Mouse (Mus musculus) CH12.LX (cell line): ENCODE data around the gene Rae1. TPM values are rescaled to one million over a fixed set of nuclear protein-coding genes. Genes with fewer than 3 reads are reported as not detected.

Experiments
- DNase-seq: peaks from one replicate; pipeline ENCODE4 v3.0.0-alpha.2; 2013; ENCODE audit errors: extremely low read depth
- H3K27ac ChIP-seq: 2 replicates; pipeline ENCODE4 v1.5.1; 2012; ENCODE audit warnings: low read depth, mild to moderate bottlenecking, control low read depth, moderate library complexity; ENCODE audit not compliant: insufficient read depth
- H3K27me3 ChIP-seq: replicated peaks from 2 replicates; pipeline ENCODE3; 2012; ENCODE audit warnings: inconsistent platforms
- H3K36me3 ChIP-seq, 2 experiments: replicated peaks in 1 of 2; 2 replicates each; pipeline versions ENCODE3 to v1.6.1; 2012; ENCODE audit warnings: inconsistent platforms in 1 of 2, low read length in 1 of 2, mild to moderate bottlenecking in 1 of 2, mixed read lengths in 1 of 2, moderate library complexity in 1 of 2; ENCODE audit not compliant: control insufficient read depth in 1 of 2, insufficient read depth in 1 of 2
- H3K4me1 ChIP-seq, 2 experiments: 2 replicates each; pipeline ENCODE4 v1.6.1; 2012; ENCODE audit warnings: inconsistent platforms in 1 of 2, moderate library complexity in 1 of 2; ENCODE audit not compliant: insufficient read depth in 2 of 2, control insufficient read depth in 1 of 2
- H3K4me2 ChIP-seq: 2 replicates; pipeline ENCODE4 v1.6.1; 2012; ENCODE audit warnings: low read depth, mild to moderate bottlenecking, control low read depth; ENCODE audit not compliant: poor library complexity, insufficient read depth, severe bottlenecking
- H3K4me3 ChIP-seq, 3 experiments: fragments of 150-350 bp in 1 of 3; sonication (generic) in 1 of 3; replicated peaks in 1 of 3; 2 replicates each; pipeline versions ENCODE3 to v1.5.1; 2011 to 2012; ENCODE audit warnings: low read depth in 2 of 3, low read length in 2 of 3, mild to moderate bottlenecking in 2 of 3, moderate library complexity in 2 of 3, control low read depth in 1 of 3, improper control_type of control experiment in 1 of 3, inconsistent platforms in 1 of 3, mixed read lengths in 1 of 3; ENCODE audit not compliant: poor library complexity in 1 of 3
- H3K79me2 ChIP-seq: replicated peaks from 2 replicates; pipeline ENCODE4 v1.6.1; 2012; ENCODE audit warnings: mild to moderate bottlenecking, moderate library complexity; ENCODE audit not compliant: control insufficient read depth, poor library complexity, insufficient read depth, severe bottlenecking; ENCODE audit errors: extremely low read depth
- H3K9ac ChIP-seq: 2 replicates; pipeline ENCODE4 v1.6.1; 2012; ENCODE audit warnings: low read depth, mild to moderate bottlenecking, control low read depth, moderate library complexity; ENCODE audit not compliant: insufficient read depth
- H3K9me3 ChIP-seq: replicated peaks from 2 replicates; pipeline ENCODE3; 2012; ENCODE audit warnings: low read length, inconsistent platforms, mixed read lengths
- BHLHE40 ChIP-seq: IDR thresholded peaks from 2 replicates; pipeline ENCODE4 v1.6.1; 2011; ENCODE audit warnings: mild to moderate bottlenecking, low read depth, low read length, improper control_type of control experiment
- CHD2 ChIP-seq: IDR thresholded peaks from 2 replicates; pipeline ENCODE4 v1.6.1; 2011; ENCODE audit warnings: low read length, improper control_type of control experiment
- CTCF ChIP-seq, 2 experiments: IDR thresholded peaks in 1 of 2; conservative IDR thresholded peaks in 1 of 2; 2 replicates each; pipeline ENCODE4 v1.5.1; 2011 to 2012; ENCODE audit warnings: low read depth in 2 of 2, low read length in 2 of 2, improper control_type of control experiment in 1 of 2, inconsistent platforms in 1 of 2, mild to moderate bottlenecking in 1 of 2, moderate library complexity in 1 of 2
- E2F4 ChIP-seq: IDR thresholded peaks from 2 replicates; pipeline ENCODE4 v1.6.1; 2011; ENCODE audit warnings: low read depth, low read length, improper control_type of control experiment; ENCODE audit not compliant: insufficient replicate concordance
- ELF1 ChIP-seq: IDR thresholded peaks from 2 replicates; pipeline ENCODE4 v1.6.1; 2014; ENCODE audit warnings: low read depth, mild to moderate bottlenecking, inconsistent platforms, low read length, improper control_type of control experiment
- GABPA ChIP-seq: IDR thresholded peaks from 2 replicates; pipeline ENCODE4 v1.6.1; 2012; ENCODE audit warnings: low read depth, low read length, improper control_type of control experiment, inconsistent platforms; ENCODE audit not compliant: insufficient replicate concordance
- HCFC1 ChIP-seq: IDR thresholded peaks from 2 replicates; pipeline ENCODE4 v1.6.1; 2012; ENCODE audit warnings: low read depth, mild to moderate bottlenecking, inconsistent platforms, low read length, improper control_type of control experiment
- JUN ChIP-seq: IDR thresholded peaks from 2 replicates; pipeline ENCODE4 v1.6.1; 2011; ENCODE audit warnings: low read depth, mild to moderate bottlenecking, low read length, improper control_type of control experiment, moderate library complexity; ENCODE audit not compliant: insufficient read depth
- JUND ChIP-seq: conservative IDR thresholded peaks from 2 replicates; pipeline ENCODE4 v1.6.1; 2011; ENCODE audit warnings: low read depth, low read length, improper control_type of control experiment
- KAT2A ChIP-seq: IDR thresholded peaks from 2 replicates; pipeline ENCODE4 v1.6.1; 2012; ENCODE audit warnings: low read length, improper control_type of control experiment, inconsistent platforms; ENCODE audit not compliant: insufficient replicate concordance
- MAFK ChIP-seq: IDR thresholded peaks from 2 replicates; pipeline ENCODE4 v1.6.1; 2011; ENCODE audit warnings: low read length, improper control_type of control experiment; ENCODE audit not compliant: insufficient replicate concordance
- MAX ChIP-seq: IDR thresholded peaks from 2 replicates; pipeline ENCODE4 v1.6.1; 2011; ENCODE audit warnings: low read length, improper control_type of control experiment
- MAZ ChIP-seq: IDR thresholded peaks from 2 replicates; pipeline ENCODE4 v1.6.1; 2012; ENCODE audit warnings: low read depth, mild to moderate bottlenecking, inconsistent platforms, low read length, improper control_type of control experiment, moderate library complexity
- MXI1 ChIP-seq: IDR thresholded peaks from 2 replicates; pipeline ENCODE4 v1.6.1; 2011; ENCODE audit warnings: mild to moderate bottlenecking, low read depth, low read length, improper control_type of control experiment
- MYC ChIP-seq: IDR thresholded peaks from 2 replicates; pipeline ENCODE4 v1.6.1; 2011; ENCODE audit warnings: low read depth, mild to moderate bottlenecking, improper control_type of control experiment, low read length
- NELFE ChIP-seq: IDR thresholded peaks from 2 replicates; pipeline ENCODE4 v1.6.1; 2011; ENCODE audit warnings: low read depth, low read length, improper control_type of control experiment
- NRF1 ChIP-seq: IDR thresholded peaks from 2 replicates; pipeline ENCODE4 v1.6.1; 2014; ENCODE audit warnings: low read depth, mild to moderate bottlenecking, inconsistent platforms, low read length, improper control_type of control experiment, moderate library complexity
- PAX5 ChIP-seq: IDR thresholded peaks from 2 replicates; pipeline ENCODE4 v1.6.1; 2012; ENCODE audit warnings: low read length, inconsistent platforms, mixed read lengths
- POLR2A ChIP-seq: IDR thresholded peaks from 2 replicates; pipeline ENCODE4 v1.6.1; 2011; ENCODE audit warnings: low read depth, mild to moderate bottlenecking, improper control_type of control experiment, low read length
- POLR2AphosphoS2 ChIP-seq: IDR thresholded peaks from 2 replicates; pipeline ENCODE4 v1.6.1; 2011; ENCODE audit warnings: low read depth, low read length, improper control_type of control experiment
- RCOR1 ChIP-seq: conservative IDR thresholded peaks from 2 replicates; pipeline ENCODE4 v1.6.1; 2012; ENCODE audit warnings: low read depth, mild to moderate bottlenecking, inconsistent platforms, low read length, improper control_type of control experiment
- TBP ChIP-seq: conservative IDR thresholded peaks from 2 replicates; pipeline ENCODE4 v1.6.1; 2011; ENCODE audit warnings: low read depth, low read length, improper control_type of control experiment
- TCF12 ChIP-seq: IDR thresholded peaks from 2 replicates; pipeline ENCODE4 v1.6.1; 2014; ENCODE audit warnings: low read depth, mild to moderate bottlenecking, inconsistent platforms, low read length, improper control_type of control experiment
- USF1 ChIP-seq: IDR thresholded peaks from 2 replicates; pipeline ENCODE4 v1.6.1; 2014; ENCODE audit warnings: low read depth, mild to moderate bottlenecking, inconsistent platforms, low read length, improper control_type of control experiment
- ZC3H11A ChIP-seq: IDR thresholded peaks from 2 replicates; pipeline ENCODE4 v1.6.1; 2012; ENCODE audit warnings: low read depth, mild to moderate bottlenecking, inconsistent platforms, low read length, improper control_type of control experiment
- ZKSCAN1 ChIP-seq: IDR thresholded peaks from 2 replicates; pipeline ENCODE4 v1.6.1; 2012; ENCODE audit warnings: low read depth, inconsistent platforms, low read length, improper control_type of control experiment, borderline replicate concordance
- ZMIZ1 ChIP-seq: IDR thresholded peaks from 2 replicates; pipeline ENCODE4 v1.6.1; 2012; ENCODE audit warnings: low read depth, mild to moderate bottlenecking, inconsistent platforms, low read length, improper control_type of control experiment
- ZNF384 ChIP-seq: IDR thresholded peaks from 2 replicates; pipeline ENCODE4 v1.6.1; 2012; ENCODE audit warnings: low read depth, low read length, improper control_type of control experiment, inconsistent platforms
- dilution Hi-C: fragments of 300-500 bp; cut with MboI; formaldehyde crosslinking; loops from 2 replicates; pipeline ENCODE4 v1.14.3; 2020; ENCODE audit warnings: low sequenced_read_pairs; ENCODE audit not compliant: extremely low pct_unique_long_range_greater_than_20kb, extremely low pct_ligation_motif_present
- in situ Hi-C: fragments of 300-500 bp; cut with MboI; formaldehyde crosslinking; loops from 3 replicates; pipeline ENCODE4 v1.14.3; 2019; ENCODE audit warnings: low sequenced_read_pairs, low pct_ligation_motif_present, low pct_unique_long_range_greater_than_20kb, mixed read lengths
- polyA plus RNA-seq: library from polyadenylated mRNA; unstranded; fragments of >175 nt; gene quantifications from 2 replicates; pipeline ENCODE4 v1.2.1, GENCODE M21; 2012; ENCODE audit warnings: low read depth; ENCODE audit not compliant: insufficient read length
- total RNA-seq, 2 experiments: library from RNA; depleted of rRNA; stranded (reverse); fragments of 300-350 nt in 1 of 2; fragments of >200 nt in 1 of 2; gene quantifications; 2 replicates each; pipeline ENCODE4 v1.2.3; 2012 to 2014

Rae1 gene
- total and polyA plus RNA-seq, 3 experiments, result 86.3 to 114 (median 95.0) TPM

DNA sequence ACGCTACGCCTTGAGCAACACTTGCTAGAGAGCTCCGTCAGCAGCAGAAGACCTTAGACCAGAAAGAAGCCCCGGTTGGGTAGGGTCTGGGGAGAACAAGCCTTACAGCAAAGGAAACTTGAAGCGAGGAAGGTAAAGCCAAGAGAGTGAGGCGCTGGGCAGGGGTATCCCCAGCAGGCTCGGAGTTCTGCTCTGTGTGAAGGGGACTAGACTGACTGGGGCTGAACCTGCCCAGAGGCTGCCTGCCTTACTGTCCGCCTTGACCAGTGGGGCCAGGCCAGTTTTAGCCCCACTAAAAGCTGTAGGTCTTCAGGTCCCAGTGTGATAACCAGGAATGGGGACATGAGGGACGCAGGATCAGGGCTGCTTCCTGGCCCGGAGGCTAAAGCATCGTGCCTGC, 20.5 kb downstream of the Rae1 start, which contains the start of gene Rbm38:
Gene Rbm38, plus strand, starts transcription at position 69 of the 400 bp plus-strand sequence.
- no peak for TF ChIP-seq NRF1
- TF ChIP-seq GABPA, result no peak
- TF ChIP-seq MXI1, result no peak
- TF ChIP-seq HCFC1, result no peak
- no peak for TF ChIP-seq NELFE
- no peak for TF ChIP-seq CHD2
- no peak for TF ChIP-seq KAT2A
- TF ChIP-seq POLR2A, result no peak
- TF ChIP-seq MAX, result no peak
- no peak for TF ChIP-seq ZNF384
- no peak for TF ChIP-seq ZKSCAN1
- no peak for TF ChIP-seq POLR2AphosphoS2
- no peak for TF ChIP-seq BHLHE40
- TF ChIP-seq ZC3H11A, result no peak
- TF ChIP-seq, all 38 proteins: peak for 0
- no peaks in the 10 kb centered on the region for H3K9me3 ChIP-seq
- peak within 1 kb of the TSS; percentile 45; the same call in 1 of the 2 replicates for H3K4me2 ChIP-seq
- H3K79me2 ChIP-seq, result peaks cover 19% of the 10 kb centered on the region
- in situ Hi-C loops, result loop anchor here (25.0 kb wide), 1 partner anchor 142 kb away; the partner anchor contains the start of gene Pck1
- H3K27ac ChIP-seq, result no peak within 1 kb of the TSS
- H3K9ac ChIP-seq, result no peak within 1 kb of the TSS
- no peak for DNase-seq
- peaks cover 6% of the 10 kb centered on the region for H3K27me3 ChIP-seq
- H3K4me3 ChIP-seq, result peak within 1 kb of the TSS in 2 of 3 experiments; percentile 24 to 34
- peaks cover 17 to 37% of the 10 kb centered on the region in 2 experiments for H3K36me3 ChIP-seq
- peaks cover 48 to 71% of the 10 kb centered on the region in 2 experiments for H3K4me1 ChIP-seq
- dilution Hi-C loops, result no loop called here

DNA sequence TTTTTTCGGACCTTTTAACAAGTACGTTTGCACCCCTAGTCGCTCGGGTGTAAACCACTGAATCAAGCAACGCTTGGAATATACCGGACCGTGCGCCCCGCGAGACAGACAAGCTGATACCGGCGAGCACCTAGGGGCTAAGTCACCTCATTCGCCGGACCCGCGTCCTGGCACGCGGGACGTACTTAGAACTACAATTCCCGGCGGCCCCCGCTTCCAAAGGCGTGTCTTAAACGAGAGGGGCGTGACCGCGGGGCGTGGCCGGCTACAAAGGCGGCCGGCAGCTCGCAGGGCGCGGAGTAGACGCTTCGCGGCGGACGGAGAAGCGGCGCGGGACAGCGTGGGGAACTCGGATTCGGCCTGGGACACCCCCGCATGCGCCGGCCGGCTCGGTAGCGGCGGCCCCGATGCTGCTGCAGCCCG, 21.7 kb downstream of the Rae1 start:
- H3K4me1 ChIP-seq, result peaks cover 60 to 83% of the 10 kb centered on the region in 2 experiments
- H3K9me3 ChIP-seq, result no peaks in the 10 kb centered on the region
- peak overlapping the region; percentile 55 for H3K27ac ChIP-seq
- peak overlapping the region; percentile 62 for H3K9ac ChIP-seq
- peak; percentile 89 for DNase-seq
- H3K27me3 ChIP-seq, result peaks cover 6% of the 10 kb centered on the region
- peaks cover 19% of the 10 kb centered on the region for H3K79me2 ChIP-seq
- peaks cover 11 to 37% of the 10 kb centered on the region in 2 experiments for H3K36me3 ChIP-seq
- dilution Hi-C loops, result no loop called here
- H3K4me2 ChIP-seq, result peak overlapping the region; percentile 70; the same call in 1 of the 2 replicates
- in situ Hi-C loops, result loop anchor here (25.0 kb wide), 1 partner anchor 141 kb away; the partner anchor contains the start of gene Pck1
- peak overlapping the region; percentile 72 to 87 (median 79) for H3K4me3 ChIP-seq
- TF ChIP-seq MAX, result peak; percentile 78
- TF ChIP-seq USF1, result no peak
- peak; percentile 73; the same call in 1 of the 2 replicates for TF ChIP-seq MXI1
- no peak for TF ChIP-seq E2F4
- TF ChIP-seq TCF12, result peak; percentile 73
- no peak for TF ChIP-seq RCOR1
- TF ChIP-seq JUN, result no peak
- peak; percentile 96 for TF ChIP-seq ZMIZ1
- no peak for TF ChIP-seq JUND
- TF ChIP-seq HCFC1, result peak; percentile 96
- peak; percentile 25; the same call in 1 of the 2 replicates for TF ChIP-seq GABPA
- no peak for TF ChIP-seq CTCF (conservative IDR thresholded peaks at IDR 0.05 in 1 of 2, IDR thresholded peaks at IDR 0.05 in 1 of 2; ENCODE audit: low read depth in 2 of 2, low read length in 2 of 2)
- TF ChIP-seq MYC, result no peak
- TF ChIP-seq PAX5, result no peak
- peak; percentile 67; the same call in 1 of the 2 replicates for TF ChIP-seq POLR2AphosphoS2
- TF ChIP-seq MAZ, result no peak
- no peak for TF ChIP-seq MAFK
- 0 out of 2 replicates have a peak, but pooled peaks have one; percentile 14 for TF ChIP-seq NRF1
- peak; percentile 93 for TF ChIP-seq NELFE
- TF ChIP-seq BHLHE40, result peak; percentile 73
- peak; percentile 62 for TF ChIP-seq ELF1
- TF ChIP-seq KAT2A, result peak; percentile 81; the same call in 1 of the 2 replicates
- peak; percentile 75 for TF ChIP-seq TBP
- TF ChIP-seq POLR2A, result peak; percentile 97
- TF ChIP-seq ZNF384, result peak; percentile 83
